Mouse (Mus musculus) cerebellum, postnatal 14 days (tissue): Measurements from ENCODE around the gene Tmprss11c.

ENCODE experiments used
- DNase-seq, 2 experiments: peaks; one replicate each; pipeline ENCODE4 v3.0.0; 2021; ENCODE audit warnings: mixed read lengths in 2 of 2

Gene Tmprss11c

GRCm38 (mm10) chr5:86289208-86289607 lies at the start of gene Tmprss11c:
TSS of gene Tmprss11c (minus strand) at chr5:86289308.
- DNase-seq = no peak

- DNase-seq = peak in 1 of 2 experiments; percentile 15
These were observed 29.2 kb upstream of the Tmprss11c start for GRCm38 (mm10) chr5:86318018-86318956.

- DNase-seq = peak; percentile 93 to 94
These were observed 17.0 kb upstream of the Tmprss11c start for GRCm38 (mm10) chr5:86306116-86306515.

GRCm38 (mm10) chr5:86303877-86304276 lies 14.8 kb upstream of the Tmprss11c start:
- peak; percentile 63 to 64 for DNase-seq

GRCm38 (mm10) chr5:86246559-86246958 lies 42.5 kb downstream of the Tmprss11c start:
- no peak for DNase-seq

GRCm38 (mm10) chr5:86244880-86245279 lies 44.2 kb downstream of the Tmprss11c start:
- DNase-seq = no peak

GRCm38 (mm10) chr5:86244275-86244674 lies 44.8 kb downstream of the Tmprss11c start:
- no peak for DNase-seq

- no peak for DNase-seq
These were observed 61.8 kb downstream of the Tmprss11c start for GRCm38 (mm10) chr5:86227156-86227853.

- DNase-seq = no peak
These were observed 91.3 kb downstream of the Tmprss11c start, which contains the start of gene Gnrhr for GRCm38 (mm10) chr5:86197801-86198200. TSS of gene Gnrhr (minus strand) at chr5:86197901.

GRCm38 (mm10) chr5:86191356-86191755 lies 97.8 kb downstream of the Tmprss11c start:
- peak in 1 of 2 experiments; percentile 58 for DNase-seq

- peak; percentile 60 for DNase-seq
These were observed 98.3 kb downstream of the Tmprss11c start for GRCm38 (mm10) chr5:86190770-86191169.

GRCm38 (mm10) chr5:86190290-86190689 lies 98.8 kb downstream of the Tmprss11c start:
- DNase-seq = no peak

- no peak for DNase-seq
These were observed 101.7 kb downstream of the Tmprss11c start for GRCm38 (mm10) chr5:86187441-86187840.
